ENCODE assay signal across 1 mouse cellular context in the genomic region with DNA sequence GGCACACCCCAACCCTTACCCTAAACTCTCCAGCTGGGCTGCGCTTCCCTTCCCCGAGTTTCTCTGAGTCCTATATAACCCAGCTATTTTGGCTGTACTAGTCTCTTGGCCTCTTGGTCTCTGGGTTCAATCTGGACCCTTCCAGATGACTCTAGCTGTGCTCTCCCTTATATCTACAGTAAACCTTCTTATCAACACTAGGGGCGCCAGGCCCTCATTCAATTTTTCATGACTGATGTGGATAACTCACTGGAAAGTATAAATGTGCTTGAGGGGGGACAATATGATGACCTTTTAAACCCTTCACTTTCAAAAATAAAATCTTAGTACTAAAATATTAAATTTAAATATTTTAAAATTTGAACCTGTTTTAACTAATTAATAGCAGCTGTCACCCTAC.
A peak's percentile ranks its signal among the peaks of the same experiment; 100 is the strongest.
TF ChIP-seq lines count a peak whose summit lies in the region.

No protein-coding gene starts in this region.

TF ChIP-seq in MEL, 35 proteins besides CTCF, POLR2A, EP300 and RAD21:
- peak; percentile 24; the same call in 1 of the 2 replicates for TF ChIP-seq SMC3 (IDR thresholded peaks at IDR 0.05; ENCODE audit: low read depth, low read length)
- TF ChIP-seq RCOR1 (IDR thresholded peaks at IDR 0.05; ENCODE audit: low read depth, low read length): no peak
